Mouse (Mus musculus): Measurements from ENCODE around the gene Fblim1. TPM values are rescaled to one million over a fixed set of nuclear protein-coding genes. Genes with fewer than 3 reads are reported as not detected.

The Fblim1 gene
- polyA plus RNA-seq, 1 experiment from 2014 or later, result 73.5 TPM

DNA sequence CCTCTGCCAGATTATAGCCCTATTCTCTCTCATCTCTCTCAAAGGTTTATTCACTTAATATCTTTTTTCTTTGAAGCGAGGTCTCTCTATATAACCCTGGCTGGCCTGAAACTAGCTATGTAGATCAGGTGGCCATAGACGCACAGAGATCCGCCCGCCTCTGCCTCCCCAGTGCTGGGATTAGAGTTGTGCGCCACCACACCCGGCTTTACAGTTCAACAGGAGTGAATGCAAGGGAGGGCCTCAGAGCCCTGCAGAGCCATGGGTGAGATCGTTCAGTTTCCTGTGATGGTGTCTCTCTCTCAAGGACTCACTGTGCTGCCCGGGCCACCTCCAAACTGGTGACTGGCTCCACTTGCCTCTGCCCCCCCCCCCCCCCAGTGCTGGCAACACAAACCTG lies 18.2 kb upstream of the Fblim1 start:
- 85% methylated on average over 8 of the region's 8 CpGs for WGBS
- no peak for ATAC-seq (ENCODE audit: borderline replicate concordance, extremely low read depth, low FRiP score, low TSS enrichment)
- peaks cover 6% of the 10 kb centered on the region for H3K4me1 ChIP-seq

DNA sequence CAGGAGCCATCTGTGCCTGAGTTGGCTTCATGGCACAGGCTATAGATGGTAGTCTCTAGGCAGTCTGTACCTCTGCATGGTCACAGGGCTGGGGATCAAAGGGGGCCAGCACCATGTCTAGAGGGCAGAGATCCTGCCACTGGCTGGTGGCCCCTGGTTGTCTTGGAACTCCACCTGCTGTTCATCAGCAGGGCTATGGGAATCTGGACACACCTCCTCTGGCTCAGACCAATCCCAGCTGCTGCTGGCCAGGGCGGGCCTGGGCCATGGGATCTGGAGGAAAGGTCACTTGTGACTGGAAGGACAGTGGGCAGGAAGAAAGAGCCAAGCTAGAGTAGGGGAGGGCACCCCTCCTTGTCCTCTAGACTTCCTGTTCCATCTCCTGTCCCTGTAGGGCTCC lies 17.8 kb upstream of the Fblim1 start, which contains the start of gene Slc25a34:
TSS of gene Slc25a34 (minus strand) at position 156 of the 400 bp plus-strand sequence.
- Histone ChIP-seq H3K9me3 (no peaks in the 10 kb centered on the region), H3K36me3 (peaks cover 25% of the 10 kb centered on the region), H3K4me3 (no peak within 1 kb of the TSS), H3K27me3 (no peaks in the 10 kb centered on the region), H3K4me2 (no peak within 1 kb of the TSS), H3K27ac (no peak within 1 kb of the TSS), H3K4me1 (peaks cover 10% of the 10 kb centered on the region), H3K9ac (no peak within 1 kb of the TSS)
- 53% methylated on average over 1 of the region's 1 CpGs for WGBS
- ATAC-seq (ENCODE audit: borderline replicate concordance, extremely low read depth, low FRiP score, low TSS enrichment), result peak; percentile 9; the same call in 1 of the 2 replicates

More for the DNA sequence above, 18.2 kb upstream of the Fblim1 start:
- Histone ChIP-seq H3K4me2 (no peak overlapping the region), H3K36me3 (peaks cover 29% of the 10 kb centered on the region), H3K9me3 (no peaks in the 10 kb centered on the region), H3K27ac (no peak overlapping the region), H3K4me3 (no peak overlapping the region), H3K27me3 (no peaks in the 10 kb centered on the region), H3K9ac (no peak overlapping the region)

DNA sequence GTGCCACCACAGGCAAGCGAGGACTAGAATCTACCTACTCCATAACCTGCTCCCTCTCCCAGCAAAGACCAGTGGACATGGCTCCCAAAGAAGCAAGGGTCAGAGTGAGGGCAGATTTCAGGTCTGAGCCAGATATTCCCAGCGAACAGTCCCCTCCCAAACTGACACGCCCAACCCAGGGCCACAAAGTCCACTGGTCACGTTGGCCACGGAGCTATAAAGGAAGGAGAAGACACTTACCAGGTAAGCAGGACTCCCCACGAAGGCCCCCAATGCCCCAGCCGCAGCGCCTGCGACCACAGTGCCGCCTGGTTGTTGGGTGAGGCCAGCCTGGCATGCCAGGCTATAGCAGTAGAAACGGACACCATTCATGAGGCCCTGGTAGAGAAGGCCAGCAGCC lies 17.1 kb upstream of the Fblim1 start:
- H3K27ac ChIP-seq, result no peak overlapping the region
- no peak for ATAC-seq (ENCODE audit: borderline replicate concordance, extremely low read depth, low FRiP score, low TSS enrichment)
- WGBS, result 83% methylated on average over 11 of the region's 11 CpGs
- peaks cover 18% of the 10 kb centered on the region for H3K36me3 ChIP-seq
- H3K4me2 ChIP-seq, result no peak overlapping the region
- no peaks in the 10 kb centered on the region for H3K9me3 ChIP-seq
- peaks cover 14% of the 10 kb centered on the region for H3K4me1 ChIP-seq
- no peaks in the 10 kb centered on the region for H3K27me3 ChIP-seq
- H3K4me3 ChIP-seq, result no peak overlapping the region
- no peak overlapping the region for H3K9ac ChIP-seq

DNA sequence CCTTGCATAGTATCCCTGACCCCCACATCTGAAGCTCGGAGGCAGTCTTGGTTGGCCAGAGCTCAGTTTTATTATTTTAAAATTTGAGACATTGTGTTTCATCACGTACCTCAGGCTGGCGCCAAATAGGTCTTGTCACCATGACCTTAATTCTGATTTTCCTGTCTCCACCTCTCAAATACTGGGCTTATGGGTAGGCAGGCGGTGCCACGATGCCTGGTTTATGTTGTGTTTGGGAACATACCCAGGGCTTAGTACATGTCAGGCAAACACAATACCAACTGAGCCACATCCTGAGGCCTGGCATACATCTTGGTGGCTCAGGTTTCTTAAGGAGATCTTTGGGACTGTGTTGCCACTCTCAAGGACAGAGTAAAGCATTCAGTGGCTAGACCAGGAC lies 16.7 kb upstream of the Fblim1 start:
- no peak overlapping the region for H3K4me3 ChIP-seq
- ATAC-seq (ENCODE audit: borderline replicate concordance, extremely low read depth, low FRiP score, low TSS enrichment), result no peak
- no peaks in the 10 kb centered on the region for H3K27me3 ChIP-seq
- peaks cover 14% of the 10 kb centered on the region for H3K36me3 ChIP-seq
- H3K4me2 ChIP-seq, result no peak overlapping the region
- H3K9ac ChIP-seq, result no peak overlapping the region
- H3K4me1 ChIP-seq, result peaks cover 19% of the 10 kb centered on the region
- H3K9me3 ChIP-seq, result no peaks in the 10 kb centered on the region
- no peak overlapping the region for H3K27ac ChIP-seq
- 71% methylated on average over 5 of the region's 5 CpGs for WGBS

DNA sequence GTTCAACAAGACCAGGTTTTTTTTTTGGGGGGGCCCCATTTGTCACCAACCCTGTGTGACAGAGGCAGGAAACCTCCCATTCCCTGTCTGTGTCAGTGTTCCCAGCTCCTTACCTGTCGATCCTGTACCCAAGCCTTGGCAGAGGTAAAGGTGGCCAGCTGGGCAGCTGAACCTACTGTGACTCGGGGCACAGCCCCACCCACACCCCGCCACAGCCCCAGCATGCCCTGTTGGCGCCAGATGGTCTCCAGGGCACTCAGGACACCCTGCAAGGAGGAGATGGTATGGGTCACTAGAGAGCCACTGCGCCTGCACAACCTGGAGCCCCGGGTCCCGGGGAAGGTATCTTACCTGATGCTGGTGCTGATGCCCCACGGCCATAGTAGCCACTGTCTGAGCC lies 16.2 kb upstream of the Fblim1 start:
- Histone ChIP-seq H3K9ac (no peak overlapping the region), H3K36me3 (peaks cover 11% of the 10 kb centered on the region), H3K4me1 (peaks cover 23% of the 10 kb centered on the region), H3K4me2 (no peak overlapping the region), H3K4me3 (no peak overlapping the region), H3K27me3 (no peaks in the 10 kb centered on the region), H3K27ac (no peak overlapping the region), H3K9me3 (no peaks in the 10 kb centered on the region)
- 78% methylated on average over 8 of the region's 8 CpGs for WGBS
- no peak for ATAC-seq (ENCODE audit: borderline replicate concordance, extremely low read depth, low FRiP score, low TSS enrichment)

DNA sequence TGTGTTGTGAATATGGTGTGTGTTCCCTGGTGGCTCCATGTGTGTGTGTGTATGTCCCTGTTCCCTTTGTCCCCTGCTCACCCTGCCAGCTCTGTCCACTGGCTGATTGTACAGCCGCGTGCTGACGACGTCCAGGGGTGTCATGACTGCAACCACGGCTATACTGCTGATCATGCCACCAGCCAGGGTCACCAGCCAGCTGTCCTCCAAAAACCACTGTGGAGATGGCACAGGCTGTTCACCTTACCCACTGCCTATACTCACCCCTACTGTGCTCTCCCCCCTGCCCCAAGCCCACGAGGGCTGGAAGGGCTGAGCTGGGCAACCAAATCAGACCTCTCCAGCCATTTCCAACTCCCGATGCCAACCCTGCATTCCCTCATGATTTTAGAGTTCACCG lies 15.4 kb upstream of the Fblim1 start:
- Histone ChIP-seq H3K9me3 (no peaks in the 10 kb centered on the region), H3K4me3 (no peak overlapping the region), H3K9ac (no peak overlapping the region), H3K4me2 (no peak overlapping the region), H3K27me3 (no peaks in the 10 kb centered on the region), H3K27ac (no peak overlapping the region), H3K4me1 (peaks cover 24% of the 10 kb centered on the region), H3K36me3 (peaks cover 6% of the 10 kb centered on the region)
- no peak for ATAC-seq (ENCODE audit: borderline replicate concordance, extremely low read depth, low FRiP score, low TSS enrichment)
- WGBS, result 77% methylated on average over 8 of the region's 8 CpGs

DNA sequence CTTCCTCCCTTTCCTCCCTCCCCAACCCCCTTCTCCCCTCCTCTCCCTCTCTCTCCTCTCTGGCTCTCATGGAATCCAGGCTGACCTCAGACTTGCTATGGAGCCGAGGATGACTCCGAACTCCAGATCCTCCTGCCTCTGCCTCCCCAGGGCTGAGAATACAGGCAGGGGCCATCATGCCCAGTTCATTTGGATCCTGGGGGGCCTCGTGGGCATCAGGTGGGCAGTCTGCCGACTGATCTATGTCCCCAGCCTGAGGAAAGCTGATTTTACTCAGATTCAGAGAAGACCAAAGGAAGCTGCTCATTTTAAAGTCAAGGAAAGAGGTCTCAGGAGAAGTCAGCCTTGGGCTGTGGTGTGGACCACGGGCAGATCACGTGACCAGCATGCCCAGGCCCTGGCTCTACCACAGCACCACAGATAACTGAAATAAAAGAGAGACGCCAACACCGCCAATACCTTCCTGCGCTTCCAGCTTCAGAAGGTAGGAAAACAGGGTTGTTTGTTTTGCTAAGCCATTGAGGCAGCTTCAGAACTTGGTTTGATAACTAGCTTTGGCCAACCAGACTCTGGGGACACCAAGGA lies 13.5 kb upstream of the Fblim1 start:
- Histone ChIP-seq H3K27me3 (no peaks in the 10 kb centered on the region), H3K4me2 (0 out of 2 replicates have a peak overlapping the region, but pooled peaks have one; percentile 25), H3K4me1 (peaks cover 24% of the 10 kb centered on the region), H3K4me3 (no peak overlapping the region), H3K9me3 (no peaks in the 10 kb centered on the region), H3K27ac (no peak overlapping the region), H3K36me3 (no peaks in the 10 kb centered on the region), H3K9ac (no peak overlapping the region)
- WGBS, result 82% methylated on average over 9 of the region's 9 CpGs
- no peak for ATAC-seq (ENCODE audit: borderline replicate concordance, extremely low read depth, low FRiP score, low TSS enrichment)

DNA sequence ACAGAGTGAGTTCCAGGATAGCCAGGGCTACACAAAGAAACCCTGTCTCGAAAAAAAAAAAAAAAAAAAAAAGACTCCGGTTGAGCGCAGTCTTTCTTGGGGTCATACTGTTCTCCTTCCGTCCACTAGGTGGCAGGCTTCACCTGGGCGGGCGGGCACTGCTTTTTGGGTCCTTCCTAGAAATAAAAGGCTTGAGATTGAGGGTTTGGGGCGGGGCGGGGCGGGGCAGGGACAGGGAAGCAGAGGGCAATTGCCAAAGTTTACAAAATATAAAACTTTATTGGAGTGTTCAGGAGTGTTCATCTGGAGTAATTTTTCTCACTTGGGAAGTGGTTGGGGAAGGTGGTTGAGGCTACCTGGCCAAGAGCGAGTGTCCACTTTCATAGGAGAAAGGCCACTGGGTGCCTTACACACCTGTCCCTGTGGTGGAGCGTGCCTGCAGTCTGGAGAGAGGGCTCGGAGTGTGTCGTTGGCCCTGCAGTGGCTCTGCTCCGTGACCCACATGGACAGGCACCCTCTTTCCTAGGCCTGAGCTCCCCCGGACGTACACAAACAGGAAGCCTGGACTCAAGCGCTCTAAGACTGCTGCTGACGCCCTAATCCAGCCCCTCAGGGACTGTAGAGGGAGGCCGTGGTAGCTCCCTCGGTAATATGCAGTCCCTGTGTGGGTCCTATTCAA lies 12.8 kb upstream of the Fblim1 start, which contains the start of gene Tmem82:
TSS of gene Tmem82 (minus strand) at position 69 of the 679 bp plus-strand sequence.
- Histone ChIP-seq H3K9me3 (no peaks in the 10 kb centered on the region), H3K27ac (no peak within 1 kb of the TSS), H3K9ac (peak within 1 kb of the TSS; percentile 27; the same call in 1 of the 2 replicates), H3K4me1 (peaks cover 21% of the 10 kb centered on the region), H3K4me3 (peak within 1 kb of the TSS; percentile 26), H3K36me3 (no peaks in the 10 kb centered on the region), H3K27me3 (no peaks in the 10 kb centered on the region), H3K4me2 (peak within 1 kb of the TSS; percentile 67)
- peak; percentile 20; the same call in 1 of the 2 replicates for ATAC-seq (ENCODE audit: borderline replicate concordance, extremely low read depth, low FRiP score, low TSS enrichment)
- 19% methylated on average over 20 of the region's 20 CpGs for WGBS

DNA sequence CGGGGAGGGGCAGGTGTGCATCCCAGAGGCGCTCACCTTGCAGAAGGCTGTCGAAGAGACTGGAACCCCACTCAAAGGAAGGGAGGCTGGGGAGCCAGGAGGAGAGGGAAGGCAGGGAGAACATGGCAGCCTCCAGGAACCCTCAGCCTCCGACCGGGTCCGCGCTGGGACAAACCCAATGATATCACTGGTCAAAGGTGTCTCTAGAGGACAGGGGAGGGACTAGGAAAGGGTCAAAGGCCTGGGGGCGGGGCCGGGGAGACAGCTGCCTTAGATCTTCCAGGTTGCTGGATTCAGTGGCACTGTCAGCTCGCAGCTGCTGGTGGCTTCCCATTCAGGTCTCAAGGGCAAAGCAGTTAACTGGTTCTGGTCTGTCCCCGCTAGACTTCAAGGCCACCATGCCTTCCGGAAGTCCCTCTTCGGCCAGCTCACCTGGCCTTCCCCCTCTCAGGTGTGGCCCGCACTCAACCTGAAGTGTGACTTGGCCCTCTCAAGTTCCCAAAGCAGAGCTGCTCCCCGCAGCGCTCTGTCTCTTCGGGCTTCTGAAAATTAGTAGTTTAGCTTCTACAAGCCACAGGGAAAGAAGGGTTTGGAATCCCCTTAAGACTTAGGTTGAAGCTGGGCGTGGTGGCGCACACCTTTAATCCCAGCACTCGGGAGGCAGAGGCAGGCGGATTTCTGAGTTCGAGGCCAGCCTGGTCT lies 12.1 kb upstream of the Fblim1 start:
- WGBS, result 11% methylated on average over 22 of the region's 22 CpGs
- Histone ChIP-seq H3K4me3 (peak overlapping the region; percentile 26), H3K27me3 (no peaks in the 10 kb centered on the region), H3K4me2 (peak overlapping the region; percentile 67), H3K36me3 (no peaks in the 10 kb centered on the region), H3K4me1 (peaks cover 18% of the 10 kb centered on the region), H3K9me3 (no peaks in the 10 kb centered on the region), H3K27ac (no peak overlapping the region), H3K9ac (peak overlapping the region; percentile 27; the same call in 1 of the 2 replicates)
- peak; percentile 13; the same call in 1 of the 2 replicates for ATAC-seq (ENCODE audit: borderline replicate concordance, extremely low read depth, low FRiP score, low TSS enrichment)

DNA sequence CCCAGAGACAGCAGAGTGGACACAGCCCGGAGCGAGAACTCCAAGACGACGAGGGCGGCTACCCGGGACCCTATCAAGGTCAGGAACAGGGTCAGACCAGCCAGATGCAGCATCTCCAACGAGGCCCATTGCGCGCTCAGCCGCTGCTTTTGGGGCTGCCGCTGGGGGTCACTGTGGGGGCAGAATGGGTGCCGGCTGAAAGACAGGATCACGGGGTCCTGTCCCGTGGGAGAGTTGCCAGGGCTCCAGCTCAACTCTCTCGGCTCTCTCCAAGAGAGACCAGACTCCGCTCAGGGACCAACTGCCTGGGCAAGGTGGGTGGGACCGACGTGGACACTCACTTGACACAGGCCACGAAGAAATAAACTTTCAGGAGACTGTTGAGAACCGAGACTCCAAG lies 11.4 kb upstream of the Fblim1 start:
- H3K27ac ChIP-seq, result no peak overlapping the region
- peak overlapping the region; percentile 26 for H3K4me3 ChIP-seq
- WGBS, result 8% methylated on average over 20 of the region's 20 CpGs
- peak; percentile 27; the same call in 1 of the 2 replicates for ATAC-seq (ENCODE audit: borderline replicate concordance, extremely low read depth, low FRiP score, low TSS enrichment)
- peak overlapping the region; percentile 27; the same call in 1 of the 2 replicates for H3K9ac ChIP-seq
- H3K9me3 ChIP-seq, result no peaks in the 10 kb centered on the region
- H3K4me1 ChIP-seq, result peaks cover 18% of the 10 kb centered on the region
- no peaks in the 10 kb centered on the region for H3K36me3 ChIP-seq
- peak overlapping the region; percentile 67 for H3K4me2 ChIP-seq
- no peaks in the 10 kb centered on the region for H3K27me3 ChIP-seq

DNA sequence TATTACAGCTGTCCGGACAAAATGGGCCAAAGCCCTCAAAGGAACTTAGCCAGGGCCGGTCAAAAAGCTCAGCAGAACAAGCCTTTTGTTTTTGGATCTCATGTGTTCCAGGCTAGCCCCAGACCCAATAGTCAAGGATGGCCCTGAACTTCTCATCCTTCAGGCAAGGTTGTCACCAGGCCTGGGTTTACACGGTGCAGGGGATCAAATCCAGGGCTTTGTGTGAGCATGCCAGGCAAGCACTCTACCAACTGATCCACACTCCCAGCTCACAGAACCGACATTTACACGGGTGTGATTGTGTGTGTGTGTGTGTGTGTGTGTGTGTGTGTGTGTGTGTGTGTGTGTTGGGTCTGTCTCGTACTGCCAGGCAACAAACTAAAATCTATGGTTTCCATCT lies 10.9 kb upstream of the Fblim1 start:
- no peak overlapping the region for H3K27ac ChIP-seq
- no peak overlapping the region for H3K9ac ChIP-seq
- H3K4me2 ChIP-seq, result no peak overlapping the region
- H3K9me3 ChIP-seq, result no peaks in the 10 kb centered on the region
- ATAC-seq (ENCODE audit: borderline replicate concordance, extremely low read depth, low FRiP score, low TSS enrichment), result no peak
- WGBS, result 68% methylated on average over 6 of the region's 6 CpGs
- no peaks in the 10 kb centered on the region for H3K27me3 ChIP-seq
- no peak overlapping the region for H3K4me3 ChIP-seq
- peaks cover 18% of the 10 kb centered on the region for H3K4me1 ChIP-seq
- no peaks in the 10 kb centered on the region for H3K36me3 ChIP-seq

DNA sequence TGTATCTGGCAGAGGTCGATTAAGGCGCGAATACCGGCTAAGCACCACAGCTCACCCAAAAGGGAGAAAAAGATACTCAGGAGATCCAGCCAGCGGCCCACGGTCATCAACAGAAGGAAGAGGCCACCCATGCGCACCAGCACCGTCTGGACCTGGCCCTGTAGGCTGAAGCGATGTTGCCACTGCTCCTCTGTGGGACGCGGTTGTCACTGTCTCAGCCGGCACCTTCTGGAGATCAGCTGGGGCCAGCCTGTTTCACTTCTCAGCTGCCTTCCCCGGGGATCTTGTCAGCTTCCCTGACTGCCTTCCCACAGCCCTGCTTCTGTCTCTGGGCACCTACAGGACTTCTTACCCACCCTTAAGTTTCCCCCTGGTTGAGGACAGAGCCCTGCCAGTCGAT lies 9.1 kb upstream of the Fblim1 start:
- no peaks in the 10 kb centered on the region for H3K9me3 ChIP-seq
- H3K27me3 ChIP-seq, result no peaks in the 10 kb centered on the region
- H3K9ac ChIP-seq, result no peak overlapping the region
- H3K4me3 ChIP-seq, result no peak overlapping the region
- WGBS, result 67% methylated on average over 14 of the region's 14 CpGs
- no peak overlapping the region for H3K27ac ChIP-seq
- no peaks in the 10 kb centered on the region for H3K36me3 ChIP-seq
- peaks cover 18% of the 10 kb centered on the region for H3K4me1 ChIP-seq
- no peak for ATAC-seq (ENCODE audit: borderline replicate concordance, extremely low read depth, low FRiP score, low TSS enrichment)
- H3K4me2 ChIP-seq, result no peak overlapping the region

Data from lung, embryonic 15.5 days (tissue).